Mouse (Mus musculus) C2C12 (cell line): ENCODE results near the gene Btnl6.

Source experiments
- CTCF ChIP-seq: IDR thresholded peaks from one replicate; pipeline ENCODE4 v1.5.1; 2011; ENCODE audit not compliant: control insufficient read depth, insufficient read depth, insufficient read length
- USF1 ChIP-seq: IDR thresholded peaks from one replicate; pipeline ENCODE4 v1.6.1; 2011; ENCODE audit warnings: low read depth, mild to moderate bottlenecking, control low read depth, moderate library complexity

DNA sequence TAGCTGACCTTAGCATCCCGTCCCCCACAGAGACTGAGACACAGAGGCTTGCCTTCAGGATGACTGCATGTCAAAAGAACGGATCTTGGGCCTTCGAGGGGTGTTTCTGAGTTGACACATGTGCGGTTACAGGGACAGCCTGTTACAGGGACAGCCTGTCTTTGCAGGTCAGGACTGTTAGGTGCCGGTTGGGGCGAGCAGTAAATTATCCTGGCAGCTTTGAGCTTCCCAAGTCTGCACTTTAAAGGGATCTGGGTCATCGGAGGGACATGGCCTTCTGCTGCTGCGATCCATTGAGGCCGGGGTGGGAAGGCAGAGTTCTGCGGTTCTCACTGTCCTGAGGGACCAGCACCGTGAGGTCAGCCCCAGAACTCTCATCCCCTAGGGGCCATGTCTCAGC lies 40.3 kb upstream of the Btnl6 start:
- TF ChIP-seq CTCF: no peak
- no peak for TF ChIP-seq USF1
